Mouse (Mus musculus) retina, adult 2 months (tissue): ENCODE data around the gene Ppp1r9a.

ENCODE experiments used
- DNase-seq: peaks from one replicate; pipeline ENCODE4 v3.0.0-alpha.2; 2012; ENCODE audit warnings: low read depth, low spot score

Ppp1r9a gene

DNA sequence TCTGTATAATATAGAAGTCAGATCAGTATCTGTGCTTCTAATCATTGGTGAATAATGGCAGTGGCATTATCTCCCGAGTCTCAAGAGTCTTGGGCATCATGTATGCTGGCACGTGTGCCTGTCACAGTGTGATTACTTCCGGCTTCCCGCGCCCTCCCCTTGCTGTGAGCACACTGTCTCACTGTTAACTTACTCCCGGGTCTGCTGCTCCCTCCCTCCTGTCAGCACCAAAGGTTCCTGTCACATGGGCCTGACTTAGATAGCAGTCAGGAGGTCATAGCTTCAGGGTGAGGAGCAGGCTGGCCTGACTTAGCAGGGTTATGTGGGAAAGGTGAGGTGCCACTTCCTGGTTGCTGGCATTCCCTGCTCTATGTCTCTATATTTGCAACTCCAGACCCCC, 201.1 kb downstream of the Ppp1r9a start:
- DNase-seq: no peak

DNA sequence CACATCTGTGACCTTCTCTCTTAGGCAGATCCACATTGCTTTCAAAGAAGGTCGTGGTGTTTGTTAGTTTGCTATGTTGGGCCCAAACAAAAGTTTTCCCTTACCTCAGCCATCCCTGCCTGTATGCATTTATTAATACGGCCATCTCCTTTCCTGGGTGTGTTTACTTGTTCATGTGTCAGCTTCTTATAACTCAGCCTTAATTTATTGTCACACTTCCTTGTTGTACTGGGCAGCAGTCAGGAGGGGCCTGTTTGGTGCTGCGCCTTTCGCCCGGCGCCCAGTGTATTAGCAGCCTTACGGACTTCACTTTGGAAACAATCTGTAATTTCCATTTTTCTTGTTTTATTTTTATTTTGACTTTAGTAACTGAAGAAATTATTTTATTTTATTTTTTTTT, 201.5 kb downstream of the Ppp1r9a start:
- no peak for DNase-seq

DNA sequence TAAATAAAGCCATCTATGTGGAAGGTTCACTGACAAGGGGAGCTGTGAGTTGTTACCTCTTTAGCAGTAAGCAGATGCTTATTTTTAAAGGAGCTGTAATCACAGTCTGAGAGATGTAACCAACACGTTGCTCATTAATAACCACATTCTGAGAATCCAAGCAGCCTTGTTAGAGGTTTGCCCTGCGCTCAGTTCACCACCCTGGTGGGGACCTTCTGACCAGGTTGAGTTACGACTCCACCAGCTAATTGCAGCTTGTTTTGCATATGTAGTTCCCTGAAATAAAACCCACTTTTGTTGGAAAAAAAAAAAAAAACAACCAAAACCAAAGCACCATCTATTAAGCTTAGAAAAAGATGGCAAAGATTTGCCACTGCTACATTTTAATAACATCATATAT, 205.8 kb downstream of the Ppp1r9a start:
- DNase-seq: no peak

DNA sequence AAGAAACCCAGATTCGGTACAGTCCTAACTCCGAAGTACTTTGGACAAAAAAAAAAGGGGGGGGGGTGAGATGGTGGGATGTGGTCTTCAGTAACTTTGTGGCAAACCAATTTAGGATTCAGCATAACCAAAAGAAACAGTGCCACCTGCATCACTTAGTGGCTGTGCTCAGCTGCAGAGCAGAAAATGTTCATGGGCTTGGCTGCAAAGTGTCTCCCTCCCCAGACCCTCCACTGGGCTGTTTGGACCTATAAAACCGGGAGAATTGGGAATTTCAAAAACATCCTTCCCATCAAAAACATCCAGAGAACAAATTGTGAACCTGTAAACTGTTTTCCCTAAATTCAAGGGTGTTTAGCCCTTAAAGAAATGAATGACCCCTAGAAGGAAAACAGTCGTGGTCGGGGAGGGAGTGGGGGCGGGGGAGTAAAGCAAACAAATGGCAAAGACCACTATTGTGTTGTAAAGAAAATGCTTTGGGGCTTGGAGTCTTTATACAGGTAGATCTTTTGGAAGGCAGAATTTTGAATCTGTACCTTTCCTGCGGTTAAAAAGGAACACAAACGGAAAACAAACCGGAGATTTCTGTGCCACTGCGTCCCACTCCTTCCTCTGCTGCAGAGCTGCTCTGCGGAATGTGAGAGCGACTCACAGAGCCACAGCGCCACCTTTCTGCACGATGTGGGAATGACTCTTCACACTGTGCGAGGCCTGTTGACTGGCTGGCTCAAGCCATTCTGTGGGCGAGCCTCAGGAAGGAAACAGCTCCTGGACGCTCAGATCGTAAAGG, 207.4 kb downstream of the Ppp1r9a start:
- DNase-seq: peak; percentile 62

DNA sequence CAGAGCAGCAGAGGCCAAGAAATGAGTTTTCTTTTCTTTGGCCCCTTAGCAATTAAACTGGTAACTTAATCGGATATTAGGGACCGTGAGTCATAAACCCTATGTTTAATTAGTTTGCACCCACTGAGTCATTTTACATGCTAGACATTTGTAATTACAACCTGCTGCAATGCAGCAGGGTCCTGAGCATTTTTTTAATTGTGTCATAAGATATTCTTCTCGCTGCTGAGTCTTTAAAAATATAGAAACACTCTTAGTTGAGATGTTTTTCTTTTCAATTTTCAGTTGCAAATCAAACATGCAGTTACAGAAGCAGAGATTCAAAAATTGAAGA, 208.0 kb downstream of the Ppp1r9a start:
- DNase-seq: no peak

DNA sequence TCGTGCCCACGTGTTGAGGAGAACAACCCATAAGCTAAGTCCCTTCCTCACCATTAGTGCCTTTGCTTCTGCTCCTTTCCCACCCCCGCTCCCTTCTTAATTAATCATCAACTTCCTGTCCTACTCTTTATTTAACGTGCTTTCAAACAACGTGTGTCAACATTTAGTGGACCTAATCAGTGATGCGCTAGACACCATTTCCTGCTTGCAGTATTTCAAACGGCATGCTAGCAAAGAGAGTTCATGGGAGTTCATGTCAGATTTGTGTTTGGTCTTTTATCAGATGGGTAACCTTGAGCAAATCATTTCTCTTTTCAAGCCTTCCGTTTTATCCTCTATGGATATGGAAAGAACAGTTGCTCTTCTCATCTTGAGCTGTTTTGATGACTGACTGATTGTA, 210.4 kb downstream of the Ppp1r9a start:
- no peak for DNase-seq

DNA sequence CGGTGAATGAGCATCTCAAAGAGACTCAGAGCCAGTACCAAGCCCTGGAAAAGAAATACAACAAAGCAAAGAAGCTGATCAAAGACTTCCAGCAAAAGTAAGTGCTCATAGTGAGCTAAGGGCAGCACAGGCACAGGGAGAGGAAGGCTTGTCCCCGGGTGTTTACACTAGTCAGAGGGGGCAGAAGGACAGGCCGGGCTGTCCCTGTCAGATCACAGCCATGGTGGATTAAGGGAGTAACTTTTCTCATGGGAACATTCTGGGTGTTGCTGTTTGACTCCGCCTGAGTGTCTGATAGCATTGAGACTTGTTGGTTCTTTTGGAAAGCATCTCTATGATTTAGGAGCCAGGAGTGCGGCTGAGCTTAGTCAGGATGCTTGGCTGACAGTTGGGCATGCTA, 211.0 kb downstream of the Ppp1r9a start:
- no peak for DNase-seq

DNA sequence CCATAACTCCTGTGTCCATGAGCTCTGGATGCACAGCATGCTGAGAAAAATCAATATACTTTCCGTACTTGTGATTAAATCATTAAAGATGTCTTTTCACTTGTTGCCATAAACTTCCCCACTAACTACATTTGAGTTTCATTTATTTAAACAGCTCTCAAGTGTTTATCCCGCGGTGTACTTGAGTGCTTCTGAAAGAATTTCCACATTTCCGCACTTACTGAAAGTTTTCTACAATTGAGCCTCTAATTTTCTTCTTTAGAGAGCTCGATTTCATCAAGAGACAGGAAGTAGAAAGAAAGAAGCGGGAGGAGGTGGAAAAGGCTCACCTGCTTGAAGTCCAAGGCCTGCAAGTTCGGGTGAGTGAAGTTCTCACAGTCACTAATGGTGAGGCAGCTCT, 212.1 kb downstream of the Ppp1r9a start:
- no peak for DNase-seq

DNA sequence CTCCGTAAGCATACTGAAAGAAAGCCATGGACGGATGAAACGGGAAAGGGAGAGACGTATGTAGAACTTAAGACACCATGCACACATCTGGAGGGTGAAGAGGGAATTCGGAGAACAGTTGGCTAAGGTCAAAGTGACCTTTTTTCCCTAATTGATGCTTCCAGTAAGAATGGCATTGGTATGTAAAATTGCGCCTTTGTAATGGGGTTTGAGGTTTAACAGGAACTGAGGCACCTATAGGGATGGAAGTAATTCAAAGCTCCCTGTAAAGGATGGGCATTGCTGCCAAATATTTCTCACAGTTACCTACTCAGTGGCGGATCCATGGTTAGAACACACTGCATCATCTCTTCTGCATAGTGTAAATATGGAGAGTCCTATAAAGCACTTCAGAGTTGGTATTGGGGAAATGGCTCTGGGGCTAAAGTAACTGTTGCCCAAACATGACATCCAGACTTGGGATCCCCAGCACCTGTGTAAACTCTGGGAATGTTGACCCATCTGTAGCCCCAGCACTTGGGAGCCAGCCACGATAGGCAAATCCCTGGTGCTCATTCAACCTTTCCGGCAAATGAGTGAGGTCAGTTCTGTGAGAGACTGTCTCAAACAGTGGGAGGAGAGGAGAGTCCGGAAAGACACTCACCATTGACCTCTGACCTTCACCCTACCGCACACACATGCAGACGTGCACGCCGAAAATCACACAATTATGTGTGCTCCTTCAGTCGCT, 216.6 kb downstream of the Ppp1r9a start:
- no peak for DNase-seq

DNA sequence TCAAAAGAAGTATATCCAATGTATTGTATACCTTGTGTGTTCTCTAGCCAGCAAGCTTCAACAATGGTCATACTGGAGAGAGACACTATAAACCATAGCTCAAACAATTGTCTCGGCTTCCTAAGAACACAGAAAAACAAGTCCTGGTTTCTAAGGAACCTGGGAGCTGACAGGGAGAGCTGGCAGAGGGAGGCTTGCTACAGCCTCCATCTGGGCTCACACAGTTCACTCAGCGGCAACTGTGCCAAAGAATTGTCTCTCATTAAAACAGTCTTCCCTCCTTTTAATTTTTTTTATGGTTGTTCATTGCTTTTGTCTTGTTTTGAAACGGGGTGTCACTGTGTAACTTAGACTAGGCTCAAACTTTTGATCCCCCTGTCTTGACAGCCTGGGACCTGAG, 217.5 kb downstream of the Ppp1r9a start:
- no peak for DNase-seq

DNA sequence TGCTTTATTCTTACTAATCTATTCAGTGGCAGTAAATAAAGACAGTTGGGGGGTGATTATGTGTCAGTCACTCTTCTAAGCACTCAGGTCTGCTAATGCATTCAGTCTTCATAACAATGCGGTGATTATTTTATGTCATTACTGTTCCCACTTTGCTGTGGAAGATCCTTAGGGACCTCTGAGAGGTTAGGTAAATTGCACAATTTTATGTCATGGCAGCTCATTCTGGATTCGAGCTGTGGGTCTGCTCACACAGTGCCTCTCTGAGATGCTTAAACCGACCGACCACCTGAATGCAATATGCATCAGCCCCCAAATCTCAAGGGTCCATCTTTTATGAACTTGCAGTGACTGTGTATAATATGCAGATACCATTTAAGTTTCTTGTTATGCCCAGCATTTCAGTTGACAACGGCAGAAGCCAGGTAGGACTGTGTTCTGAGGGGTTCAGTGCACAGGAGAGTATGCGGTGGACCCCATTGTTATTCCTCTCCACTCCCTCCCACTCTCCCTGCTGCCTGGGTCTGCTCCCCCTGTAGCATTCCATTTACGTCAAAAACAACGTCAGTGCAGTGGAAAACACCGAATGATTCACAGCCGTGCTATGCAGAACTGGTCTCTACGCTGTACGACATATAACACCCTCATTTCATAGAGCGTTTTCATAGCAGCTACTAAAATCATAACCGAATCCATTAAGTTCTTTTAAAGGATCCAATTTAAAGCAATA, 226.8 kb downstream of the Ppp1r9a start:
- DNase-seq: no peak

DNA sequence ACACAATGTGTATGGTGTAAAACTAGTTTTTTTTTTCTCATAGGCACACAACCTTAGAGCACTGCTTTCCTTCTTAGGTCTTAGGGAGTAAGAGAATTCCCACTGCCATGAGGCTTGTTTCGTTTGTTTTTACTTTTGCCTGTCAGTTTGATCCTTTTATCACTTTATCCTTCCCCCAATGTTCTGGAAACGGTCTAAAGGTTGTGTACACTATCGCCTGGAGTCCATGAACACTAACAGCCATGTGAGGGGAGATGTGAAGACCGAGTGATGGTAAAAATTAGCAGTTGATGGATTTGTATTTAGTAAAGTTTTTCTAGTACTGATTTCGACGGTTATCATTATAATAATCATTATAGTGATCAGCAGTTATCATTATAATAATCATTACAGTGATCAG, 232.3 kb downstream of the Ppp1r9a start:
- no peak for DNase-seq

DNA sequence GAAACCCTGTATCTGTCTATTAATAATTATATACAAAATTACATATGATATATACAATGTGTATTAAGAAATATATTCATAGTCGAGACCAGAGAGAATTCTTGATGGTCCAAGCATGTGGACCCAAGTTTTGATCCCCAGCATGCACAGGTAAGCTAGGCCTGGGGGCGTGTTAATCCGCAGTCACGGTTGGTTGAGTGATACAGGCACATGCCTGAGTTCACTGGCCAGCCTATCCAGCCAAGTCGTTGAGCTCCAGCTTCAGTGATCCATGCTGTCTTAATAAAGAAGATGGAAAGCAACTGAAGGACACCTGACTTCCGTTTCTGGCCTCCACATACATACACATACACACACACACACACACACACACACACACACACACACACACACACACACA, 233.3 kb downstream of the Ppp1r9a start:
- DNase-seq: no peak

DNA sequence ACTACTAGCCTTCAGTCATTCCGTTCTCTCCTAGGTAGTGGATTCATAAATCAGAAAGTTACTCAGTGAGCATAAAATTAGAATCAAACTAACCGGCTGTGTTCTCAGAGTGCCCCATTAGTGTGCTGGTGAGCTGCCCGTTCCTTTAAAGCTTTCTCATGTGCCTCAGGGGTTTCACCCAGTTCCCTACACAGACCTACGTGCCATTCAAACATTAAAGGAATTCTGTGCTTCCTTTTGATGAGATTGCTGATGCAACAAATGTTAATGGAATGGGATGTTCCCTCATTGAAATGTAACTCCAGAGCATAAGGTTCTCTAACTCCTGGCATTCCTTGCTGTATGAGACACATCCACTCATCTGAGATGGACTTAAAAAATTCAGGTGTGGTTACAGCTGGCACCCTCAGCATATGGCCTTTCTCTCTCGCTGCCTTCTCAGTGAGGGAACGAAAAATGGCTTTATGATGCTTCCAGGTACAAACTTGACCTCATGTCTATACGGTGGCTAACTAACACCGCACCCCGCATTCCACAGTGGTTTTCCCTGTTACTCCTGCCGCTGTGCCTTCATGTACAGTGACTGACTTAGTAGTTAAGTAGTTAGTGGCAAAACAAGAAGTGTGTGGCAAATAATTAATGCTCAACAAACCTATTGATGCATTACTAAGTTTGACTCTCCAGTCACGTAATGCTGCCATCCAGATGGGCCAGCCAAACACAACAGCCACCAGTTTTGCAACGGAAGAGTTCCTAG, 236.3 kb downstream of the Ppp1r9a start:
- no peak for DNase-seq

DNA sequence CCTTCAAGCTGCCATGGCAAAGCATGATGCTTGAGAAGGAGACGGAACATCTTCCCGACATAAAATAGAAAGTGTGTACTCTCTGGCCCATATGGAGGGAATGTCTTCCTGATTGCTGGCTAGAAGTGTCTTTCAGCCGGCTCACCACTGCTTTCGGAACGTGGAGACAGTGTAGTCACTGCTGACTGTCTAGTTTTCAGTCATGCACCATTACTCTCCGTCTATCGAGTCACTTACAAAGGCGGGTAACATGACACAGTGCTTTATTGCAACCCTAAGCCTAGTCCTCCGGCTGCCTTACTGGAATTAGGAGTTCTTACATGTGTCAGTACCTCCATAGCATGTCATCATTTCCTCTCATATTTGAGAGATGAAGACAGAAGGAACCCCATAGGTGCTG, 236.9 kb downstream of the Ppp1r9a start:
- no peak for DNase-seq

DNA sequence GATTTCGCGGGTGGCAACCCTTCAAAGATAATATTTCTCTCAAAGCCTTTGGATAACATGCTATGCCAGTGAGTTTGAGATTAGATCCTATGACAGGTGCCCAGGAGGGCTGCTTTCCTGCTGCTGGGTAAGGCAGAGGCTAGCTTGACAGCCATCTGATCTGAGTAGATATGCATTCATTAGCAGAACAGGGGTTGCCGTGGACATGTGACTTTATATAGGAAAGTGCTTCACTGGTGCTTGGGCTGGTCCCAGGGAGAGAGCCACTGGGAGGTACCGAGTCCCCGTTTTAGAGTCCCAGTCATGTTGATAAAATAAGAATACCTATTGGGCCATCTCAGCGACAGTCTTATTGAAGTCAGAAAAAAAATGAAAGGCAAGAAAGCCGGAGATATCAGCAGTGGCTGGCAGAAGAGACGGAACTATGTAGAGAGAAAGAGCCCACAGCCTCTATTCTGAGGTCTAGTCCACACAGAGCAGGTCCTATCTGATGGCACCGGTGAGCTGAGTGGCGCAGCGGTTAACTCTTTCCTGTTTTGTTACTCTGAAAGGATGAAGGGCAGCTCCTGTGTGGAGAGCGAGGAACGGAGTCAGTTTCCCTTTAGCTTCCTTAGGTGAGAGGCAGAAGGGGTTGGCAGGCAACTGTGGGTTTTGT, 244.9 kb downstream of the Ppp1r9a start:
- DNase-seq: no peak

DNA sequence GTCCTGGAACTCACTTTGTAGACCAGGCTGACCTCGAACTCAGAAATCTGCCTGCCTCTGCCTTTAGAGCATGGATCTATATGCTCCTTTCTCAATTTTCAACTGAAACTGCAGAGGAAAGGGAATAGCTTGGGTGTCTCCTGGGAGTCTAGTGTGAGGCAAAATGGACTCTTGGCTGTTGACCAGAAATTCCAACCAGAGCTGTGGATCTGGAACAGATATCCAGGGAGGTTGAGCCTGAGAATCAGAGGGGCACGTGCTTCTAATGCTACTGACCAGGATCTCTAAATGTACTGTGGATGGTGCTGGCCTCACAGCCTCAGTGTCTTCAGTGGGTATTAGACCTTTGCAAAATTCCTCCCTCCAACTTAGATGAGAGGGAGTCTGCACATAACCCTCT, 247.2 kb downstream of the Ppp1r9a start:
- no peak for DNase-seq

DNA sequence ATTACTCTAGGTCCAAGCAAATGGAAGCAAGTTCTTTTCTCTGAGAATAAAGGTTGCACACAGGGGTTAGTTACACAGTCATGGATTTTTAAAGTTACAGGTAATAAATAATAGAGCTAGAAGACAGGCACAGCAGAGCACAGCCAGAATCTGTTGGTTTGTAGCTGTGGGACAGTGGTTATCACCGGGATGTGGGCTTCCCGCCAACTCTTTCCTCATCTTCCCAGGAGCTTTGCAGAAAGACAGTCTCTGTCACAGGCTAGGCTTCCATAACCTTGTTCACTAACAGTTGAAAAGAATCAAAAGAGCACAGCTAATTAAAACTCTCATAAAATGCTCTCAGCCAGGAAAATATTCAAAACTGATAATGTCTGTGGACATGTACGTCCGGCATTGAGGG, 248.5 kb downstream of the Ppp1r9a start:
- no peak for DNase-seq

DNA sequence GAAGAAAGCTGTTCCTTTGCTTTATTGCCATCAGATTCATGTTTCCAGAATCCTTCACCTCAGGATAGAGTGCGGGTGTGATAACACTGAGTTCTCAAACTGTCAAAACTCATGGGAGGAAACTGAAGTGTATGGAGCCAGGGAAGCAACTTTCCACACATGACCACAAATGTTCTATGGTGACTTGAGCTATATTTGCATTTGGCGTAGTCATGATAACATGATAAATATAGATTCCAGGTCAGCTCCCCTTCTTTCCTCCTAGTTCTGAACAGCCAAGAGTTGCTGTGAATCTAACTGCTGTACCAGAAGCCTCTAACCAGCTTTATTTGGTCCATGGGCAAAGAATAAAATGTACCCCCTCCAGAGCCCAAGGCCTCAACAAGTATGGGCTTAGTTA, 249.5 kb downstream of the Ppp1r9a start:
- DNase-seq: no peak

DNA sequence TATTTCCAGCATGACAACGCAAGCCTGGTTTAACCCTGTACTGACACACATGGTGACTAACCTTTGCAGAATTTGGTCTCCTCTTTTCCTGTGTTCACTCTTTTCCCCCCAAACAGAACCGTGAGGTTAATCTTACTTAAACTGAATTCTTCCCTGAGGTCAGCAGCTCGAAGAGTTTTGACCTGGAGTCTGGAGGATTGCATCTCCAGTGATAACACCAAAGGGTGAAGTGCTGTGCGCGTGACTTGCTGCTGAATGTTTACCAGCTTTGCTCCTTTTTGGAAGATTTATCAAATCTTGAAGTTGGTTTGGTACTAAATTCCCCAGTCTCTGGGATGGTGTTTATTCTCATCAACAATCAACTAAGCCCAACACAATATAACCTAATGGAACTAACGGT, 252.1 kb downstream of the Ppp1r9a start:
- DNase-seq: no peak

DNA sequence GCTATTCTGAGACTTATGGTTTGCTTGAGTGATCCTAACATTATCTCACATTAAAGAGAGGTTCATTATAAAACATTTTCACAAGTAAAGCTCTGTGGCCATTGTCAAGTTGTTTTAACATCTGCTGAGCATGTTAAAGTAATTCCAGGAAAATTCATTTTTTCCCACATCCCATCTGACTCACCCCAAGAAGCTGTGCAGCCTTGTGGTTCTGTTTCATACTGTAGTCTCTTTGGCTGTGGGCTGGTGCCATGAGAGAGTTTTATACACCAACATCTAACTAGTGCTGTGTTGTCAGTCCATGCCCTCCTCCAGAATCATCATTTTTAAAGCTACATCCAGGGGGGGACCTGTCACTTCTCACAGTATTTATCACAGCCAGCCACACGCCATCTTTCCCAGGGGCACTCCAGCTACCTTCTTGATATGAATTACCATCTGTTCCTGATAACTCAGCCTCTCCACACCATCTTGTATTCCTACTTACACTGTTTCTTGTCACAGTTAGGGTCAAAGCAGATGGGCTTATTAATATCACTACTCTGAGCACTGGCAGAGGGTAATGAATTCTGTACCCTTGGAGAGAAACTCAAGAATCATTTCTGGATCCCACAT, 252.7 kb downstream of the Ppp1r9a start:
- no peak for DNase-seq
